Mouse (Mus musculus) embryonic facial prominence, embryonic 11.5 days (tissue): ENCODE measurements around the gene Ccdc141. TPM values are rescaled to one million over a fixed set of nuclear protein-coding genes. Genes with fewer than 3 reads are reported as not detected.

Source experiments
- ATAC-seq: fragments of 200-750 bp; cut with Nextera tagmentation; replicated peaks from 2 replicates; pipeline ENCODE4 v1.8.0; 2017; ENCODE audit warnings: low read depth; ENCODE audit not compliant: insufficient number of reproducible peaks, low FRiP score, low TSS enrichment
- DNase-seq: peaks from one replicate; pipeline ENCODE4 v3.0.0-alpha.2; 2015; ENCODE audit warnings: low spot score
- H3K27ac ChIP-seq: fragments of 300-500 bp; sonication (generic); replicated peaks from 2 replicates; pipeline ENCODE4 v1.5.1; 2014; ENCODE audit warnings: mild to moderate bottlenecking, low read depth, low read length, control low read depth
- H3K27me3 ChIP-seq: fragments of 300-500 bp; sonication (generic); 2 replicates; pipeline ENCODE4 v1.6.1; 2014; ENCODE audit warnings: mild to moderate bottlenecking, low read length, moderate library complexity, mixed read lengths; ENCODE audit not compliant: control insufficient read depth, insufficient read depth
- H3K36me3 ChIP-seq: fragments of 300-500 bp; sonication (generic); replicated peaks from 2 replicates; pipeline ENCODE4 v1.6.1; 2014; ENCODE audit warnings: low read depth, mild to moderate bottlenecking, low read length, moderate library complexity, mixed read lengths; ENCODE audit not compliant: control insufficient read depth, insufficient read depth
- H3K4me1 ChIP-seq: fragments of 300-500 bp; sonication (generic); 2 replicates; pipeline ENCODE4 v1.6.1; 2014; ENCODE audit warnings: low read length, mixed read lengths; ENCODE audit not compliant: control insufficient read depth, insufficient read depth
- H3K4me2 ChIP-seq: fragments of 300-500 bp; sonication (generic); 2 replicates; pipeline ENCODE4 v1.6.1; 2014; ENCODE audit warnings: low read depth, mild to moderate bottlenecking, control low read depth, low read length, moderate library complexity
- H3K4me3 ChIP-seq: fragments of 300-500 bp; sonication (generic); 2 replicates; pipeline ENCODE4 v1.5.1; 2014; ENCODE audit warnings: low read depth, low read length, control low read depth
- H3K9ac ChIP-seq: fragments of 300-500 bp; sonication (generic); replicated peaks from 2 replicates; pipeline ENCODE4 v1.6.1; 2014; ENCODE audit warnings: mild to moderate bottlenecking, control low read depth, low read length
- H3K9me3 ChIP-seq: fragments of 300-500 bp; sonication (generic); replicated peaks from 2 replicates; pipeline ENCODE4 v1.6.1; 2016; ENCODE audit warnings: mild to moderate bottlenecking, low read length, inconsistent platforms, mixed read lengths; ENCODE audit not compliant: control insufficient read depth
- WGBS: fragments of 180-500 bp; shearing (Covaris S2); extraction: QIAGEN DNeasy Blood & Tissue Kit; methylation state at CpG from one replicate; pipeline ENCODE4 v1.1.7; 2014; 5-methylcytosine and 5-hydroxymethylcytosine counted together
- polyA plus RNA-seq: library from polyadenylated mRNA; unstranded; fragments of >200 nt; fragmentation: Nextera tagmentation; extraction: Ambion mirVana; gene quantifications from 2 replicates; pipeline ENCODE4 v1.2.1, GENCODE M21; 2014

Ccdc141 gene
- polyA plus RNA-seq, 1 experiment from 2014 or later, result 5.6 TPM

- Histone ChIP-seq H3K4me1 (no peaks in the 10 kb centered on the region; the same call in 1 of the 2 replicates), H3K36me3 (no peaks in the 10 kb centered on the region), H3K27ac (no peak overlapping the region), H3K4me3 (no peak overlapping the region), H3K9ac (no peak overlapping the region), H3K4me2 (no peak overlapping the region), H3K9me3 (no peaks in the 10 kb centered on the region), H3K27me3 (no peaks in the 10 kb centered on the region)
- DNase-seq (no peak), ATAC-seq (no peak)
- WGBS, result 83% methylated on average over 13 of the region's 13 CpGs
Measured at GRCm38 (mm10) chr2:77168081-77168685, 2.3 kb downstream of the Ccdc141 start.

DNA sequence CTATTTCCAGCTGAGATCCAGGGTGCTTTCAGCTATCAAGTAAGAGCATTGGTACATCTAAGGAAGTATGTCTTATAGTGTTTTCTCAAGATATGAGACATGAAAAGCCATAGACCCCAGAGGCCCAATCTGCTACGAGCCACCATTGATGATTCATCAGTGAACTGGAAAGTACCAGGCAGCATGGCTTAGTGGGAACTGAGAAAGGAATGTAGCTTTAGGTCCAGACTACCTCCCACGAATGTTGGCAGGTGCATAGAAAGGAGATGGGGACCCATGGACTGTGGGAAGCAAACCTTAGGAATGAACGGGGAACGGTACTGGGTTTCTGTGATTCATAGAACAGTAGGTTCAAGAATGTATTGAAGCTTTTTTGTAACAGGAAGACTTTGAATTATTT lies 4.1 kb downstream of the Ccdc141 start:
- no peaks in the 10 kb centered on the region; the same call in 1 of the 2 replicates for H3K4me1 ChIP-seq
- 90% methylated on average over 4 of the region's 4 CpGs for WGBS
- no peak overlapping the region for H3K27ac ChIP-seq
- H3K9me3 ChIP-seq, result no peaks in the 10 kb centered on the region
- H3K9ac ChIP-seq, result no peak overlapping the region
- H3K4me2 ChIP-seq, result no peak overlapping the region
- no peak overlapping the region for H3K4me3 ChIP-seq
- DNase-seq (no peak), ATAC-seq (no peak)
- H3K27me3 ChIP-seq, result no peaks in the 10 kb centered on the region
- no peaks in the 10 kb centered on the region for H3K36me3 ChIP-seq

GRCm38 (mm10) chr2:77164662-77165061 lies 5.8 kb downstream of the Ccdc141 start:
- no peaks in the 10 kb centered on the region for H3K36me3 ChIP-seq
- 90% methylated on average over 3 of the region's 3 CpGs for WGBS
- ATAC-seq (no peak), DNase-seq (no peak)
- H3K4me2 ChIP-seq, result no peak overlapping the region
- H3K27ac ChIP-seq, result no peak overlapping the region
- H3K9me3 ChIP-seq, result no peaks in the 10 kb centered on the region
- H3K4me3 ChIP-seq, result no peak overlapping the region
- no peak overlapping the region for H3K9ac ChIP-seq
- H3K27me3 ChIP-seq, result no peaks in the 10 kb centered on the region
- H3K4me1 ChIP-seq, result no peaks in the 10 kb centered on the region

GRCm38 (mm10) chr2:77163381-77163780 lies 7.1 kb downstream of the Ccdc141 start:
- no peak overlapping the region for H3K4me2 ChIP-seq
- H3K27ac ChIP-seq, result no peak overlapping the region
- H3K4me1 ChIP-seq, result no peaks in the 10 kb centered on the region
- no peaks in the 10 kb centered on the region for H3K27me3 ChIP-seq
- 87% methylated on average over 3 of the region's 3 CpGs for WGBS
- no peak overlapping the region for H3K4me3 ChIP-seq
- no peak overlapping the region for H3K9ac ChIP-seq
- no peak for ATAC-seq
- no peaks in the 10 kb centered on the region for H3K36me3 ChIP-seq
- no peak for DNase-seq
- H3K9me3 ChIP-seq, result no peaks in the 10 kb centered on the region

DNA sequence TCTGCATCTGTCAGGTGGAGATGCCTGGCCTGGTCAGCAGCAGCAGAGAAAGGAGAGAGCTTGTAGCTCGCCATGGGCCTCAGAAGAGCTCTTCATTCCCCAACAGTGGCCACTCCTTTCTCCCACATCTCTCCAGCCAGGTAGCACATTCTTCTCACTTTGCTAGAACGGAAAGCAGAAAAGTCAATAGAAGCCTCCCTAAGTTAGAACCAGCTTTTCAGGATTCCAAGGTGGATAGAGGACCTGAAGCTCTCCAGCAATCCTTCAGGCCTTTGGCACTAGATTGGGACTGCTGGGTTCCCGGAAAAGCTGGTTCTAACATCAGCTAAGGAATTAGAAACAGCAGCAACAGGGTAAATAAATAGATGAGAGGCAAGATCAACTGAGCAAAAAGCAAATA lies 8.3 kb downstream of the Ccdc141 start:
- H3K27ac ChIP-seq, result no peak overlapping the region
- no peaks in the 10 kb centered on the region for H3K4me1 ChIP-seq
- no peak for ATAC-seq
- WGBS, result 83% methylated on average over 3 of the region's 3 CpGs
- DNase-seq, result no peak
- no peaks in the 10 kb centered on the region for H3K27me3 ChIP-seq
- H3K4me3 ChIP-seq, result no peak overlapping the region
- H3K9me3 ChIP-seq, result no peaks in the 10 kb centered on the region
- no peak overlapping the region for H3K9ac ChIP-seq
- H3K36me3 ChIP-seq, result no peaks in the 10 kb centered on the region
- H3K4me2 ChIP-seq, result no peak overlapping the region

GRCm38 (mm10) chr2:77157546-77157945 lies 12.9 kb downstream of the Ccdc141 start:
- no peak overlapping the region for H3K4me2 ChIP-seq
- ATAC-seq, result no peak
- no peak overlapping the region for H3K27ac ChIP-seq
- H3K27me3 ChIP-seq, result no peaks in the 10 kb centered on the region
- H3K4me1 ChIP-seq, result no peaks in the 10 kb centered on the region
- H3K36me3 ChIP-seq, result no peaks in the 10 kb centered on the region
- WGBS, result 94% methylated on average over 4 of the region's 4 CpGs
- DNase-seq, result no peak
- H3K4me3 ChIP-seq, result no peak overlapping the region
- no peak overlapping the region for H3K9ac ChIP-seq
- no peaks in the 10 kb centered on the region for H3K9me3 ChIP-seq

GRCm38 (mm10) chr2:77154080-77154479 lies 16.4 kb downstream of the Ccdc141 start:
- H3K9me3 ChIP-seq, result no peaks in the 10 kb centered on the region
- H3K36me3 ChIP-seq, result no peaks in the 10 kb centered on the region
- no peaks in the 10 kb centered on the region for H3K4me1 ChIP-seq
- H3K27me3 ChIP-seq, result no peaks in the 10 kb centered on the region
- H3K9ac ChIP-seq, result no peak overlapping the region
- ATAC-seq, result no peak
- no peak overlapping the region for H3K4me2 ChIP-seq
- H3K27ac ChIP-seq, result no peak overlapping the region
- no peak overlapping the region for H3K4me3 ChIP-seq
- DNase-seq, result no peak
- whole genome bisulfite sequencing, result 75% methylated on average over 4 of the region's 4 CpGs

DNA sequence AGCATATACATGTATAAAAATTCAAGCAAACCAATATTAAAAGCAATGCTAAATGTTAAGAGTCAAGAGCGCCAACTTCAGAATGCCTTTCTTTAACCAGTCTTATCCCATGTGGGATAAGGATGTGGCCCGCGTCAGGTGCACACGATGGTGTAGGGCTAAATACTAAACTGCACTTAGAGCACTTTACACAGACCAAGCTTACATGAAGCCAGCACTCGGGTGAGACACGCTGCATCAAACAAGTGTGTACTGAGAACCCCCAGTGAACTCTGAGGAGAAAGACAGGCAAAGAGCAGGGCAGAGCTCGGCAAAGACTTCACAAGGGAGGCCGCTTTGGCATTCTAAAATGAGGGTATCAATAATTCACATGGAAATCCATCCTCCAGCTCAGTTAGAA lies 19.2 kb downstream of the Ccdc141 start:
- Histone ChIP-seq H3K27me3 (no peaks in the 10 kb centered on the region), H3K4me3 (no peak overlapping the region), H3K4me2 (no peak overlapping the region), H3K9me3 (no peaks in the 10 kb centered on the region), H3K9ac (no peak overlapping the region), H3K4me1 (no peaks in the 10 kb centered on the region), H3K36me3 (no peaks in the 10 kb centered on the region), H3K27ac (no peak overlapping the region)
- DNase-seq, result no peak
- WGBS, result 93% methylated on average over 8 of the region's 8 CpGs
- ATAC-seq, result no peak
